Mouse (Mus musculus) forebrain, embryonic 14.5 days (tissue): Measurements from ENCODE around the gene Camkk2. TPM values are rescaled to one million over a fixed set of nuclear protein-coding genes. Genes with fewer than 3 reads are reported as not detected.

Experiments
- ATAC-seq: fragments of 200-750 bp; cut with Nextera tagmentation; 2 replicates; pipeline ENCODE4 v1.8.0; 2017; ENCODE audit warnings: mild to moderate bottlenecking, moderate library complexity
- DNase-seq: peaks from one replicate; pipeline ENCODE4 v3.0.0-alpha.2; 2015; ENCODE audit warnings: low spot score
- H3K27ac ChIP-seq: fragments of 300-500 bp; sonication (generic); 2 replicates; pipeline ENCODE4 v1.5.1; 2014; ENCODE audit warnings: low read depth, mild to moderate bottlenecking, control low read depth, low read length, moderate library complexity
- H3K27me3 ChIP-seq: fragments of 300-500 bp; sonication (generic); replicated peaks from 2 replicates; pipeline ENCODE4 v1.6.1; 2014; ENCODE audit warnings: low read length, control low read depth, mixed read lengths; ENCODE audit not compliant: control insufficient read depth, insufficient read depth
- H3K36me3 ChIP-seq: fragments of 300-500 bp; sonication (generic); 2 replicates; pipeline ENCODE4 v1.6.1; 2014; ENCODE audit warnings: low read length, control low read depth; ENCODE audit not compliant: control insufficient read depth, insufficient read depth
- H3K4me1 ChIP-seq: fragments of 300-500 bp; sonication (generic); 2 replicates; pipeline ENCODE4 v1.6.1; 2014; ENCODE audit warnings: antibody characterized with exemption, low read length, control low read depth; ENCODE audit not compliant: control insufficient read depth, insufficient read depth
- H3K4me2 ChIP-seq: fragments of 300-500 bp; sonication (generic); 2 replicates; pipeline ENCODE4 v1.6.1; 2014; ENCODE audit warnings: mild to moderate bottlenecking, control low read depth, low read length
- H3K4me3 ChIP-seq: fragments of 300-500 bp; sonication (generic); 2 replicates; pipeline ENCODE4 v1.5.1; 2014; ENCODE audit warnings: low read depth, low read length, control low read depth
- H3K9ac ChIP-seq: fragments of 300-500 bp; sonication (generic); 2 replicates; pipeline ENCODE4 v1.6.1; 2014; ENCODE audit warnings: mild to moderate bottlenecking, low read length, control low read depth, moderate library complexity
- H3K9me3 ChIP-seq: fragments of 300-500 bp; sonication (generic); replicated peaks from 2 replicates; pipeline ENCODE4 v1.6.1; 2016; ENCODE audit warnings: low read length, control low read depth, mixed read lengths; ENCODE audit not compliant: control insufficient read depth
- WGBS: fragments of 180-500 bp; shearing (Covaris S2); extraction: QIAGEN DNeasy Blood & Tissue Kit; methylation state at CpG from one replicate; pipeline ENCODE4 v1.1.7; 2014; 5-methylcytosine and 5-hydroxymethylcytosine counted together
- polyA plus RNA-seq: library from polyadenylated mRNA; unstranded; fragments of >200 nt; fragmentation: Nextera tagmentation; extraction: Ambion mirVana; gene quantifications from 2 replicates; pipeline ENCODE4 v1.2.1, GENCODE M21; 2014

Gene Camkk2
- polyA plus RNA-seq, 1 experiment from 2014 or later = 32.6 TPM

DNA sequence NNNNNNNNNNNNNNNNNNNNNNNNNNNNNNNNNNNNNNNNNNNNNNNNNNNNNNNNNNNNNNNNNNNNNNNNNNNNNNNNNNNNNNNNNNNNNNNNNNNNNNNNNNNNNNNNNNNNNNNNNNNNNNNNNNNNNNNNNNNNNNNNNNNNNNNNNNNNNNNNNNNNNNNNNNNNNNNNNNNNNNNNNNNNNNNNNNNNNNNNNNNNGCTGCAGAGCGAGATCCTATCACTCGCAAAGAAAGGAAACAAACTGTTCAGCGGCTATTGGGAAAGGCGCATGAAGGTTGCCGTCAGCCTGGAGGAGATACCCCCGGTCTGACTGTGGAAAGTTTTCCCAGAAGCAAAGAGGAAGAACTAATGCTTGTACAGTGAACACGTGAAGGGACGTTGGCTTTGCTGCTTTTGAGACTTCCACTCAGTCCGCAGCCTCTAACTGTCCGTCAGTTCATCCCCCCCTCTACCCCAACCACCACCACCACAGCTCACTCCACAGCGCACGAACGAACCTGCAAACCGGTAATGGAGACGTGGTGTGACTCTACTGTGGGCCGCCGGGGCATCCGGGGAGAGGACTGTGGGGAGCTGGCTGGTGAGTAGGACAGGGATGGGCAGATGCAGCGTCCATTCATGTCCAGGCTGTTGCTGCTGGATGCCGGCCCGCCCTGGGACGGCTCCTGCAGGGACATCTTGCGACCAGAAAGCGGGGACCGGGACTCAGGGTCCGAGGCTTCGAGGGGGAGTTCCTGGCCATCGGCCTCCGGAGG lies 15.8 kb downstream of the Camkk2 start:
- DNase-seq (no peak), ATAC-seq (no peak)
- WGBS = 90% methylated on average over 29 of the region's 29 CpGs
- Histone ChIP-seq H3K4me1 (no peaks in the 10 kb centered on the region), H3K9ac (no peak overlapping the region), H3K4me3 (no peak overlapping the region), H3K9me3 (no peaks in the 10 kb centered on the region), H3K4me2 (no peak overlapping the region), H3K36me3 (peaks cover 28% of the 10 kb centered on the region), H3K27me3 (no peaks in the 10 kb centered on the region), H3K27ac (no peak overlapping the region)

DNA sequence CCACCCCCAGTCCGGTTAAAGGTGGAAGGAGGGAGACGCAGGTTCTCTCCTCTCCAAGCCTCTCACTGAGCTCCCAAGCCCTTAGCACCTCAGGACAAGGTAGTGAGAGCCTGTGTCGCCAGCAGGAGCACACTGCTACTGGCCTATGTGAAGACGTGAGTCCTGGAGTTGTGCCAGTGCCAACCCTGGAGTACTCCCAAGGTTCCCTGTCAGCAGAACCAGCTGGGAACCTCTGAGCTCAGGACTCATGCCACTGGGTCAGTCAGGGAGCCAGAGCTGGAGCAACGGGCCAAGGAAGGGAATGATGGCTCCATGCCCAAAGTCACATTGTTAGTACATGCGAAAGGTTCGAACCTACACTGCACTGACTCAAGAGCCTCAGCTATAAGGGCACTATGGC lies 22.5 kb downstream of the Camkk2 start:
- no peak overlapping the region for H3K27ac ChIP-seq
- 77% methylated on average over 7 of the region's 7 CpGs for WGBS
- H3K27me3 ChIP-seq = no peaks in the 10 kb centered on the region
- ATAC-seq (no peak), DNase-seq (no peak)
- H3K4me2 ChIP-seq = no peak overlapping the region
- H3K36me3 ChIP-seq = peaks cover 29% of the 10 kb centered on the region
- H3K9me3 ChIP-seq = no peaks in the 10 kb centered on the region
- no peak overlapping the region for H3K4me3 ChIP-seq
- no peaks in the 10 kb centered on the region for H3K4me1 ChIP-seq
- no peak overlapping the region for H3K9ac ChIP-seq

DNA sequence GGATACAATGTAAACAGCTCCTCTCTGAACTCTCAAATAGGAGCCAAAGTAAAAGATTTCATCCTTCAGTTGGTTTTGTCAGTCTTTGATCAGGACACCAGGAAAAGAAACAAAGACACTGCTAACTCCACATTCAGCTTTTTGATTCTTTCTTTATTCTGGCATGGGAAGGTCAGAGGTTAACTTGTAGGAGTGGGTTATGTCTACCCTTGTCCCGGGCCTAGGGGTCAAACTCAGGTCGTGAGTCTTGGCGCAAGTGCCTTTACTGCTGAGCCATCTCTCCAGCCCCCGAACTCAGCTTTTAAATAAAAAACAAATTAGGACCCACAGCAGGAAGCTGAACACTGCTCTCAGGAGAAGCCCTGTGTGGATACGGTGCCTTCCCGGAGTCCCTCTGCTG lies 23.1 kb downstream of the Camkk2 start:
- Histone ChIP-seq H3K36me3 (peaks cover 29% of the 10 kb centered on the region), H3K27me3 (no peaks in the 10 kb centered on the region), H3K4me1 (no peaks in the 10 kb centered on the region), H3K9me3 (no peaks in the 10 kb centered on the region), H3K9ac (no peak overlapping the region), H3K4me2 (no peak overlapping the region), H3K27ac (no peak overlapping the region), H3K4me3 (no peak overlapping the region)
- DNase-seq = no peak
- 62% methylated on average over 6 of the region's 6 CpGs for WGBS
- no peak for ATAC-seq

DNA sequence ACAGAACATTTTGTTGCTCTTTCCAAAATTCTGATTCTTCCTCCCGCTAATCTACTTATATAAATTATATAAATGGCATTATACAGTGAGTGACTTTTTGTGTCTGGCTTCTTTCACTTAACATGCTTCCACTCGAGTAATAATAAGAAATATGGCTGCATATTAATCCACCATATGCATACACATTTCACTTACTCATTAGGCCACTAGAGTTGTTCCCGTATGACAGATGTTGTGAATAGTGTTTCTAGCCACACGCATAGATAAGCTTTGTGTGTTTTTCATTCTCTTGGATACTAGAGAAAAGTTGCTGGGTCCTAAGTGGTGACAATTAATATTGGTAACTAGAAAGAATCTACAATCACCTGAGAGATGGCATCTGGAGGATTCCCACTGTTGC lies 23.6 kb downstream of the Camkk2 start:
- H3K27me3 ChIP-seq = no peaks in the 10 kb centered on the region
- H3K36me3 ChIP-seq = peaks cover 29% of the 10 kb centered on the region
- H3K27ac ChIP-seq = no peak overlapping the region
- H3K9me3 ChIP-seq = no peaks in the 10 kb centered on the region
- ATAC-seq (no peak), DNase-seq (no peak)
- no peak overlapping the region for H3K4me3 ChIP-seq
- no peak overlapping the region for H3K4me2 ChIP-seq
- no peaks in the 10 kb centered on the region for H3K4me1 ChIP-seq
- 98% methylated on average over 4 of the region's 4 CpGs for WGBS
- no peak overlapping the region for H3K9ac ChIP-seq

DNA sequence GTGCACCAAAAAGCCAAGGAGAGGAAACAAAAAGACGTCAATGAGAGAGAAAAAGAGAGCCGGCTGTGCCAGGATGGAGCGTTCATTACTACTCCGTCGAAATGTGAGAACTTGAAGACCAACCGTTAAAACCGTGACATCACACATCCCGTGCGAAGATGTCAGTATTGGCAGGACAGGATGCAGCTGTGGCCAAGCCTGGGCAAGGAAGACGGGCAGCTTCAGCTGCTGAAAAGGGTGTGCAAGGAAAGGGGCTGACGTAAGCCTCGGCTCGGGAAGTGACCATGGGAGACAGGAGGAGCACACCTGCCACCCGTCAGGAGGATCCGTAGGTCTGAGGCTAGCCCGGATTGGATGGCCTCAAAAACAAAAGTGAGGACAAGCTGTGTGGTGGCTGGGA lies 24.7 kb downstream of the Camkk2 start:
- 89% methylated on average over 16 of the region's 16 CpGs for WGBS
- ATAC-seq = no peak
- peaks cover 32% of the 10 kb centered on the region for H3K36me3 ChIP-seq

DNA sequence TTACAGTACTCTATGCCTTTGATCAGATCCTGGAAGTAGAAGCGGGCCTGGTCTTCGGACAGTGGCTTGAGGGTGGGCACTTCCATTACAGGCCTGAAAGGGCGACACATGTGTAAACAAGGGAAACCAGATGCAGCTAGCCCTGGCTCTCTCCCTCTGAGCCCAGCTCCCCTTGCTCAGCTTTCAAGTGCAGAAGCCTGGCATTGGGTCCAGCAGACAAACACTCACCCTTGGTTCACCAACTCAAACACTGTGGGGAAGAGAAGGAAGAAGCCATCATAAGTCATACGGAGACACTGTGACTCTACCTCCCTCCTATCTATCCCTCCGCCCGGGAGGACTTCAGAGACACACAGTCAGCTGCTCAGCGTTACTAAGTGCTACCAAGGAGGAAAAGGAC lies 31.3 kb downstream of the Camkk2 start:
- Histone ChIP-seq H3K36me3 (peaks cover 42% of the 10 kb centered on the region), H3K27me3 (no peaks in the 10 kb centered on the region), H3K4me1 (no peaks in the 10 kb centered on the region), H3K27ac (no peak overlapping the region), H3K9me3 (no peaks in the 10 kb centered on the region), H3K9ac (no peak overlapping the region), H3K4me3 (no peak overlapping the region), H3K4me2 (no peak overlapping the region)
- no peak for DNase-seq
- ATAC-seq = no peak
- WGBS = 85% methylated on average over 7 of the region's 7 CpGs

More for the DNA sequence above, 24.7 kb downstream of the Camkk2 start:
- Histone ChIP-seq H3K27ac (no peak overlapping the region), H3K27me3 (no peaks in the 10 kb centered on the region), H3K9ac (no peak overlapping the region), H3K4me3 (no peak overlapping the region), H3K9me3 (no peaks in the 10 kb centered on the region), H3K4me2 (no peak overlapping the region), H3K4me1 (no peaks in the 10 kb centered on the region)
- no peak for DNase-seq

DNA sequence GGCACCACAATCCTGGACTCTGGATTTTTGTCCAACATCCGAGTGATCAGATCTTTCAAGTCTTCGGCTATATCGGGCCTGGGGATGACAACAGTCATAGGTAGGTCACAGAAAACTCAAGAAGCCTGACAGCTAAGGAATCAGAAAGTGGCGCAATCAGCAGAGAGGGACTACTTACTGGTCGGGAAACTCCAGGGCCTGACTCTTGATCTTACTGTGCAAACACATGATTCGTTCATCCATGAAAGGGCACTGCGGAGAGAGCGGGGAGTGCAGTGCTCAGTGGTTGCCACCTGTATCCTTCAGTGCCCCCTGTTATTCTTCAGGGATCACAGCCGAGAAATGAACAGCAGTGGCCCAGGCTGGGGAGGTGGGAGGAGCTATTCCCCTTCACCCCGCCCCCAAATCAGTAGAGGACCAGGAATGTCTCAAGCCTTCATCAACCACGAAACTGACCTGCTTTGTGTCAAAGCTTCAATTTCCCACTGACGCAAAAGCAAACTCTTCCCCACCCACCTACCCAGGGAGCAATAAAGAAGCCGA lies 35.3 kb downstream of the Camkk2 start:
- Histone ChIP-seq H3K4me1 (no peaks in the 10 kb centered on the region), H3K4me3 (no peak overlapping the region), H3K27ac (no peak overlapping the region), H3K4me2 (no peak overlapping the region), H3K36me3 (peaks cover 52% of the 10 kb centered on the region), H3K9ac (no peak overlapping the region), H3K9me3 (no peaks in the 10 kb centered on the region), H3K27me3 (no peaks in the 10 kb centered on the region)
- DNase-seq (no peak), ATAC-seq (no peak)
- 80% methylated on average over 13 of the region's 13 CpGs for WGBS

DNA sequence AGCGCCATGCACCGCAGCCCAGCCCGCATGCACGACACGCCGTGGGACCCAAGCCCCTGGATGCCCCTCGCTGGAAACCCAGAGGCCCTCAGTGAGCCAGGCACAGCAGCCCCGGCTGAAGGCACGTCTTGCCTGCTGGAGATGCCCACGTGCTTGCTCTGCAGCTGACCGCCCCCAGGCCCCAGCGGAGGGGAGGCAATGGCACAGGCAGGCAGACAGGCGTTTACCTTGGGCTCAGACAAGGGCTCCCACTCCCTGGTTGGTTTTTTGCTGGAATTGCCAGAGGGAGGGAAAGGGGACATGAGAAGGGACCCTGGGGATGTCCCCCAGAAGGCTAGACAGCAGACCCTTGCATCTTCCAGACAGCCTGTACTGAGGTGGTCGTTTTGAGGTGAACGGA lies 42.4 kb downstream of the Camkk2 start:
- ATAC-seq (no peak), DNase-seq (no peak)
- peaks cover 27% of the 10 kb centered on the region for H3K36me3 ChIP-seq
- H3K27me3 ChIP-seq = no peaks in the 10 kb centered on the region
- H3K4me3 ChIP-seq = no peak overlapping the region
- no peaks in the 10 kb centered on the region for H3K9me3 ChIP-seq
- no peak overlapping the region for H3K9ac ChIP-seq
- H3K4me1 ChIP-seq = no peaks in the 10 kb centered on the region
- H3K27ac ChIP-seq = no peak overlapping the region
- H3K4me2 ChIP-seq = no peak overlapping the region
- WGBS = 91% methylated on average over 15 of the region's 15 CpGs

DNA sequence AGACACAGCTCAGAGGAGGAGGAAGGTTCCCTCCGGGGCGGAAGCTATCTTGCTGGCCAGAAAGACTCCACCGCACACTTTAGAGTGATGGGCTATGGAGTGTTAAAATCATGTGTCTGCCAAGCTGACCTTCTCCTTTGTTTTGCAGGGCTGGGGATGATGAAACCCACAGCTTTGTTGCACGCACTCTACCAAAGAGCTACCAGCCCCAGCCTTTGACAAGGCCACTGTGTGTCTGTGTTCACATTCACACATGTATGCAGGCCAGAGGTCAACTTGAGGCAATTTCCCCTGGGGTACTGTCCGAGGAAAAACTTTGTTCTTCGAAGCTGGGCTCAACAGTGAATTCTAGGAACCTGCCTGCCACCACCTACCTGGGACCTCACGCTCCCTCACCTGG lies 43.4 kb downstream of the Camkk2 start:
- H3K9ac ChIP-seq = no peak overlapping the region
- no peak for ATAC-seq
- WGBS = 93% methylated on average over 7 of the region's 7 CpGs
- peaks cover 19% of the 10 kb centered on the region for H3K36me3 ChIP-seq
- no peaks in the 10 kb centered on the region for H3K4me1 ChIP-seq
- no peak overlapping the region for H3K27ac ChIP-seq
- no peak overlapping the region for H3K4me2 ChIP-seq
- H3K27me3 ChIP-seq = no peaks in the 10 kb centered on the region
- DNase-seq = no peak
- no peak overlapping the region for H3K4me3 ChIP-seq
- no peaks in the 10 kb centered on the region for H3K9me3 ChIP-seq
